Mouse (Mus musculus) E14TG2a.4 (cell line): Measurements from ENCODE around the gene Abi3.

ENCODE experiments used
- CTCF ChIP-seq: conservative IDR thresholded peaks from 2 replicates; pipeline ENCODE4 v1.5.1; 2014; ENCODE audit warnings: low read length
- NANOG ChIP-seq: IDR thresholded peaks from 2 replicates; pipeline ENCODE4 v1.6.1; 2014; ENCODE audit warnings: borderline replicate concordance, low read length, mixed read lengths
- POU5F1 ChIP-seq: IDR thresholded peaks from 2 replicates; pipeline ENCODE4 v1.6.1; 2014; ENCODE audit warnings: low read length, borderline replicate concordance

DNA sequence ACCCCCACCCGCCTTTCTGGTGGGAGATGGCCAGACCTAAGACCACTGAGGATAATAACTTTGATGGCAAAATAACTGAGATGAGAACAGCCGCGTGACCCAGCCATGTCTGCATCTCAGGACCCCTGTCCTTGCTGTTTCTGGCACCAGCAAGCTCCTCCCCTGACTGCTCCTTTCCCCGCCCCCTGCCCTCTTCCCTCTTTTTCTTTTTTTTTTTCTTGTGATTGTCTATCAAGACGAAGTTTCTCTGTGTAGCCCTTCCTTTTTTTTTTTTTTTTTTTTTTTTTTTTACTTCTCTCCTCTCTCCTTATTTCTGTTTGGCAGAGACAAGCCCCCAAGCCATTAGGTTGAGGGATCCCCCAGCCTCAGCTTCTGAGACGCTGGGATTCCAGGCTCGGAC lies 31.4 kb downstream of the Abi3 start:
- TF ChIP-seq CTCF (no peak), POU5F1 (no peak), NANOG (no peak)
